Mouse (Mus musculus) liver, postnatal 0 days (tissue): ENCODE results near the gene Odf3.

ENCODE experiments used
- CTCF ChIP-seq: sonication (generic); IDR thresholded peaks from 2 replicates; pipeline ENCODE4 v1.5.1; 2016; ENCODE audit warnings: antibody characterized with exemption, low read depth
- EP300 ChIP-seq: IDR thresholded peaks from 2 replicates; pipeline ENCODE4 v1.6.1; 2016; ENCODE audit warnings: antibody characterized with exemption, low read depth, mild to moderate bottlenecking

- TF ChIP-seq CTCF (no peak), EP300 (no peak)
These were observed 929 bp upstream of the Odf3 start for GRCm38 (mm10) chr7:140846676-140847075.
